Mouse (Mus musculus) lung, adult 2 months (tissue): ENCODE results near the gene Emc9. TPM values are rescaled to one million over a fixed set of nuclear protein-coding genes. Genes with fewer than 3 reads are reported as not detected.
A peak's percentile ranks its signal among the peaks of the same experiment; 100 is the strongest.

Source experiments
- DNase-seq: peaks from one replicate; pipeline ENCODE4 v3.0.0; 2022
- H3K4me1 ChIP-seq: fragments of 200-500 bp; 2 replicates; pipeline ENCODE4 v1.6.1; 2011; ENCODE audit warnings: low read length; ENCODE audit not compliant: control insufficient read depth, insufficient read depth
- H3K4me3 ChIP-seq: fragments of 200-500 bp; replicated peaks from 2 replicates; pipeline ENCODE3; 2011; ENCODE audit warnings: low read depth, mild to moderate bottlenecking, control low read depth, low read length; ENCODE audit errors: extremely low read depth
- CTCF ChIP-seq: fragments of 200-500 bp; IDR thresholded peaks from 2 replicates; pipeline ENCODE4 v1.5.1; 2011; ENCODE audit warnings: mild to moderate bottlenecking, low read length, control low read depth; ENCODE audit not compliant: insufficient read depth
- POLR2A ChIP-seq: fragments of 200-500 bp; IDR thresholded peaks from 2 replicates; pipeline ENCODE4 v1.6.1; 2011; ENCODE audit warnings: low read depth, mild to moderate bottlenecking, control low read depth, low read length, borderline replicate concordance; ENCODE audit errors: extremely low read depth
- WGBS: fragments of 180-500 bp; shearing (Covaris S2); methylation state at CpG from one replicate; pipeline ENCODE4 v1.1.7; 2018; 5-methylcytosine and 5-hydroxymethylcytosine counted together
- polyA plus RNA-seq: library from polyadenylated mRNA; depleted of rRNA; stranded (reverse); fragments of >200 nt; gene quantifications from 2 replicates; pipeline ENCODE4 v1.2.3, GENCODE M21; 2012; rRNA removed

The Emc9 gene
- polyA plus RNA-seq = 20.7 and 20.8 TPM in 2 replicates

DNA sequence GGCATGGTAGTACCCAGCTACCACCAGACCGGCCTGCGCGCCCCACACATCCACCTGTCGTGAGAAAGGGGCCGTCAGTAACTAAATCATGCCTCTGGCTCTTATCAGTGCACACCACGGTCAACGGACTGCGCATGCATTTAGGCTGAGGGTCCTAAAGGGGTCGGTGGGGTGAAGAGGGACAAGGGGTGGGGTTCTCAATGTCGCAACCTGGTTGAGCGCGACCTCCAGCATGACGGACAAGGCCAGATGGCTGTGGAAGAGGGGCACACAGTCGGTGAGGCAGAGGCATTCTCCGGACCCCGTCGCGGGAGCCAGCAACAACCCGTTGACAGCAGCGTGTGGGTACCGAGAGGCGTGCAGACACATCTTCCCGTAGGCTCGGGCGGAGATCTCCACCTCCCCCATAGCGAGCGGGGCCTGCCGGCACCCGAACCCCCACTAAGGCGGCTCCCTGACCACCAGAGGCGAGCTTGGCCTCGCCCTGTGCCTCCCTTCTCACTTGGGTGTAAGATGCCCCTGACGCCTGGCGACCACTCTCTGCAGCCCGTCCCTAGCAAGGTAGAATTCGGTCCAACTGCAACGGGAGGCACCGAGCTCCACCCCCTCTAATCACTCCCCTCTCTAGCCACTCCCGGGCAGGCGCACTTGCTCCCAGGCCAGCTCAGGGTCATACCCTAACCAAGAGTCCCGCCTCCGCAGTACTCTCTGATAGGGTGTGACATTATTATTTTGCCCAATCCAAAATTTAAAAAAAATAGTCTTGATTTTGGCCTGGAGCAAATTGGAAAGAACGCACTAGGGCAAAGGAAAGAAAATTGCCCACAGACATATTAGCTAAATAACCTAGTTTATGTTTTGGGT, at the start of gene Emc9:
TSS of gene Emc9 (minus strand) at position 601 of the 864 bp plus-strand sequence.
- peak within 1 kb of the TSS; percentile 78 for H3K4me3 ChIP-seq
- peak; percentile 80 for DNase-seq
- peaks cover 9% of the 10 kb centered on the region for H3K4me1 ChIP-seq
- 6% methylated on average over 43 of the region's 43 CpGs for WGBS
- TF ChIP-seq POLR2A (peak; percentile 73; the same call in 1 of the 2 replicates), CTCF (no peak)

DNA sequence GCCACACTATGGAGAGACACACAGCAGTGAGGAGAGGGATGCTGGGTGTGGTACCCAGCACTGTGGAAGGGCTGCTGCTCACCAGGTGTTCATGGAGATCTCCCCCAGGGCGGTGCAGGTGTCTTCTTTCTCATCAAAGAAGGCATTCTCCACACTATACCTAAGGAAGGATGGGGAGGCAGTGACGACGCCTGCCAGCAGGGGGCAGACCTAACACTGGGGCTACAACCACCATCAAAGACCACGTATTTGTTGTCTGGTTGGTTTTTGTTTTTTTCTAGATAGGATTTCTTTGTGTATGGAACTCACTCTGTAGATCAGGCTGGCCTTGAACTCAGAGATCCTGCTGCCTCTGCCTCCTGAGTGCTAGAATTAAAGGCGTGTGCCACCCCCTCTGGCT, 44.2 kb upstream of the Emc9 start:
- no peaks in the 10 kb centered on the region for H3K4me1 ChIP-seq
- no peak overlapping the region for H3K4me3 ChIP-seq
- WGBS = 45% methylated on average over 5 of the region's 5 CpGs
- peak; percentile 64 for DNase-seq
- TF ChIP-seq CTCF (peak; percentile 90), POLR2A (no peak)

DNA sequence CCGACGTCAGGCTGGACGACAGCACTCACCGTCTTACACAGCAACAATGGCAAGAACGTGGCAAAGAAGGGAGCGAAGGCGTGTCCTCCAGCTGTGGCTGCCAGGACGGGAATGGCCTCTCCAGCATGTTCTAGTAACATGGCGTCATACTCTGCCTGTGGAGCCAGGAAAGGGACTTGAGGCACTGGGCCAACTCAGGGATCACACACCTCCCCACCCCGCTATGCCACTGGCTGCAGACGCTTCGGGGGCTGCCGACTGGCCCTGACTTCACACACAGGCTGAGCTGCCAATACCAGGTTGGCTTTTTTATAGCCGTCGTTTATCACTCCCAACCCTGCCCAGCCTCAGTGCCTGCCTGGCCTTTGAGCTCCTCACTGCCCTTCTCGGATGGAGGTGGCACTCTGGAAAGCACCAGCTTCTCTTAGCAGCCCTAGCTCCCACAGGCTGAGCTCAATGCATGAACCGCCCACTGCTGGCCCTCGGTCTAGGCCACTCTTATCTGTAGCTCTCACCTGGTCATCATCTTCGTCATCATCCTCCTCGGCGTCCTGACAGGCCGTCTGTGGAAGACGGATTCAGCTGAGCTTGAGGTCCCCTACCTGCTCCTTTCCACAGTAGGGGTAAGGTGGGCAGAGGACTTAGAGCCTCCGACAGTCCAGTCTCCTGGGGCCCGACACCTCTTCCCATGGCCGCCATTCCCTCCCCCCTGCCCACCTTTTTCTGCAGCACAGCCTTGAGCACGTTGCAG, 43.1 kb upstream of the Emc9 start:
- Histone ChIP-seq H3K4me3 (no peak overlapping the region), H3K4me1 (no peaks in the 10 kb centered on the region)
- WGBS = 86% methylated on average over 27 of the region's 27 CpGs
- DNase-seq = no peak
- no peak for TF ChIP-seq CTCF

DNA sequence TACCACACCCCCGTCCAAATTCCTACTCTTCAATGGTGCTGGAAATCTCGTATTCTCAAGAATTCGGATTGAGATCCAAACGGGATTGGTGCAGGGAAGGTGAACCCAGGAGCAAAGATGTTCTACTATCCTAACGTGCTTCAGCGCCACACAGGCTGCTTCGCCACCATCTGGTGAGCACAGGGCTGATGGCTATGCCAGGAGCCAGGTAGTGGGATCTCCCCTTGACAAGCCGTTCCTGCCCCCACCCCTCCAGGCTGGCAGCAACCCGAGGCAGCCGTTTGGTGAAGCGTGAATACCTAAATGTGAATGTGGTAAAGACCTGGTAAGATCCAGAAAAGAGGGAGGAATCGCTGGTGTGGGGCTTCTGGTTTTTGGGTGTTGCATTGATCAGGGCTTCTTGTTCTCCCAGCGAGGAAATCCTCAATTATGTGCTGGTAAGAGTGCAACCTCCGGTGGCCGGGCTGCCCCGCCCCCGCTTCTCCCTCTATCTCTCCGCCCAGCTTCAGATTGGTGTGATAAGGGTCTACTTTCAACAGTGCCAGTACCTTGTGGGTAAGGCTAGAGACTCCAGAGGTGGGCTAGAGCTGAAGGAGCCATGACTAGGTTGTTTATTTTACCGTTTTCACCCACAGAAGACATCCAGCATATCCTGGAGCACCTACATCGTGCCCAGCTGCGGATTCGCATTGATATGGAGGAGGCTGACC, 33.5 kb upstream of the Emc9 start:
- no peak for TF ChIP-seq POLR2A
- no peak for TF ChIP-seq CTCF
- H3K4me1 ChIP-seq = 0 out of 2 replicates have a peak, but pooled peaks cover 2% of the 10 kb centered on the region
- 31% methylated on average over 22 of the region's 22 CpGs for WGBS
- peak overlapping the region; percentile 18 for H3K4me3 ChIP-seq
- no peak for DNase-seq

DNA sequence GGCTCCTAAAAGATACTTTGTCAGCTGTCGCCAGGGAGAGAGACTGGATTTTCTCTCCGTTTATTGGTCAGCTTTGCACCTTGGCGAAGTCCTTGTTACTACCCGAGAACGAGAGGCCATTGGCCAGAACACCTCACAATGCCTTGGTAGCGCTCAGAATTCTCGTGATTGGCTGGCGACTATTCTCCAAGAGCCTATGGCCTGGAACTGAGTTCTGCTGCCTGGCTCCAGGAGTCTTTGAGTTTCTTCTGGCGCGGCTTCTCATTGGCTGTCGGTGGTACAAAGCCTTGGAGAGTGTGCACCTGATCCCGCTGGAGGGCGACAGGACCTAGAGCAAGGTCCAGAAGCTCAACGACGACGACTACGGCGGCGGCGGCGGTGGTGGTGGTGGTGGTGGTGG, 32.7 kb upstream of the Emc9 start, which contains the start of gene Rec8:
TSS of gene Rec8 (plus strand) at position 216 of the 400 bp plus-strand sequence.
- DNase-seq = no peak
- no peak for TF ChIP-seq POLR2A
- TF ChIP-seq CTCF = 0 out of 2 replicates have a peak, but pooled peaks have one; percentile 11
- Histone ChIP-seq H3K4me1 (0 out of 2 replicates have a peak, but pooled peaks cover 2% of the 10 kb centered on the region), H3K4me3 (peak within 1 kb of the TSS; percentile 18)
- 23% methylated on average over 21 of the region's 21 CpGs for WGBS

DNA sequence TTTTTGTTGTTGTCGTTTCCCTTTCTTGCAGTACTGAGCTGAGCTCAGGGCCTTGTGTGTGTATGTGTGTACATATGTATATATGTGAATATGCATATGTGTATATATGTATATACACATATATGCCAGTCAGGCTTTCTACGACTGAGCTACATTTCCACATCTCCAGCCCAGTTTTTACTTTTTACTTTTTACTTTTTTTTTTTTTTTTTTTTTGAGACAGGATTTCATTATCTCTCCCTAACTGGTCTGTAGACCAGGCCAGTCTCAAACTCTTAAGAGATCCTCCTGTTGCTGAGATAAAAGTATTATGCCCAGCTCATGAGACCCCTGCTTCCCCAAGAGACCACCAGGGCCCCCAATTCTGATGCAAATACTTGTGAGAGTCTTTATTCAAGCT, 31.7 kb upstream of the Emc9 start:
- Histone ChIP-seq H3K4me3 (no peak overlapping the region), H3K4me1 (0 out of 2 replicates have a peak, but pooled peaks cover 2% of the 10 kb centered on the region)
- DNase-seq = no peak
- WGBS = 74% methylated on average over 2 of the region's 2 CpGs
- TF ChIP-seq CTCF = no peak
- no peak for TF ChIP-seq POLR2A

DNA sequence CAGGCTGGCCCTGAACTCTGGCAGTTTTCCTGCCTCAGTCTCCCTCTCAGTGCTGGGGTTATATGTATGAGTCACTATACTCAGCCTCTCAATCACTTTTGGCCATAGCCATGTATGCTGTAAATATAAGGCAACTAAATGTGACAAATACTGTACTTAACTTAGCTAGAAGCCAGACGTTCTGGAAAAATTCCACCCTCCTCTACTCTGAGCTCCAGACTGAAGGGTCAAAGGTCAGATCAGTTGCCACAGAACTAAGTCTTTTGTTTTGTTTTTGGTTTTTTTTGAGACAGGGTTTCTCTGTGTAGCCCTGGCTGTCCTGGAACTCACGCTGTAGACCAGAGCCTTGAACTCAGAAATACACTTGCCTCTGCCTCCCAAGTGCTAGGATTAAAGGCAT, 30.8 kb upstream of the Emc9 start:
- 0 out of 2 replicates have a peak, but pooled peaks cover 2% of the 10 kb centered on the region for H3K4me1 ChIP-seq
- no peak overlapping the region for H3K4me3 ChIP-seq
- DNase-seq = no peak
- WGBS = 45% methylated on average over 2 of the region's 2 CpGs
- no peak for TF ChIP-seq CTCF
- TF ChIP-seq POLR2A = no peak

DNA sequence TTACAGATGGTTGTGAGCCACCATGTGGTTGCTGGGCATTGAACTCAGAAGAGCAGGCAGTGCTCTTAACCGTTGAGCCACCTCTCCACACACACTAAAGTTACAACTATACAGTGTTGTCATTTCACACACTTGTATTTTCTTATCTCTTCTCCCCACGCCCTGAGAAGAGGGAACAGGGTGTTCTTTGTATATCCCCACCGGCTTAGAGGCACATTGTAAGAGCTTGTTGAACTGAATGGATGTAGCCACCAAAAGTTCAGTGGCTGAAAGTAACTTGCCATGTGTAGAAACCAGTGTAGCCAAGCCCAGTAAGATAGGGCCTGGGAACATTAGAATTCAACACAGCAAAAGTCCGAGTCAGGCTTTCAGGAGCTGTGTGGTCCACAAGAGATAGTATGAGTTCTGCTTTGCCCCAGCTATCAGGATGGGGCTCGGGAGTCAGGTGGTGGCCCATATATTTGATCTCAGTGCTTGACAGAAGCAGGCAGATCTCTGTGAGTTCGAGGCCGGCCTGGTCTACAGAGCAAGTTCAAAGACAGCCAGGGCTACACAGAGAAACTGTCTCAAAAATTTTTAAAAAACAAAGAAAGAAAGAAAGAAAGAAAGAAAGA, 29.6 kb upstream of the Emc9 start:
- WGBS = 75% methylated on average over 7 of the region's 7 CpGs
- H3K4me3 ChIP-seq = no peak overlapping the region
- 0 out of 2 replicates have a peak, but pooled peaks cover 2% of the 10 kb centered on the region for H3K4me1 ChIP-seq
- DNase-seq = no peak
- TF ChIP-seq POLR2A (no peak), CTCF (no peak)
